Mouse (Mus musculus): ENCODE measurements around the gene Tmem247. TPM values are rescaled to one million over a fixed set of nuclear protein-coding genes. Genes with fewer than 3 reads are reported as not detected.

Tmem247 gene
- polyA plus RNA-seq, 1 experiment from 2014 or later: not detected

DNA sequence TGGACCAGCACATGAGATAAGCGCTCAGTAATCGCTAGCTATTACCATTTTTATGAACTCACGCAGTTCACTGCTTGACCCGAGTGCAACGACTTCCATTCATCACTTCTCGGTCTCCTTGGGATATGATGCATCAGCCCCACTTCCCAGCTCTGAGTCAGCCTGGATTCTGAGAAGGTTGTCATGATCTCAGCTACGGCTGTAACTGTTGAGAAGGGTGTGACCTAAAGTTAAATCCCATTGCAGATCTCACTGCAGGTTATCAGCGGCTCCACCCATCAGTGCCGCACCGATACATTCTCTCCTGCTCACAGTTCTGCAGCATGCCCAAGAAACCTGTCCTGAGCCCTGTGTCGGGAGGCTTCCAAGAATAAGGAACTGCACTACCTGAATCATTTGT lies 2.6 kb downstream of the Tmem247 start:
- WGBS: 94% methylated on average over 11 of the region's 11 CpGs
- no peak overlapping the region for H3K4me3 ChIP-seq

DNA sequence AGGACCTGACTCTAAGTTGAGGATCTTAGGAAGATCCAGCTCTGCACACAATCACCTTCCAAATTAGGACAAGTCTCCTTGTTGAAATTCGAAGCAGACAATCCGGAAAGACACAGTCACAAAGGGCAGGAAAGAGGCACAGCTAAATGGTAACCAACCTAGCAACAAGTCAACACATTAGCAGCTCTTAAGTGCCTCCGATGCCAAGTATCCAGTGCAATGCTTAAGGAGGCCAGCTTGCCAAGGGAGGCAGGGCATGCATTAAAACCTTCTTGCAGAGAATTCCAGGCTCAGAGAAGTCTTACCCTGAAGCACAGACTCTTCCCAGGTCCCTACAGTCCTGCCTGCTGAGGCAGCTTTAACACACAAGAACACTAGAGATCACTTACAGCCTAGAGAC lies 7.5 kb downstream of the Tmem247 start:
- no peaks in the 10 kb centered on the region for H3K36me3 ChIP-seq (ENCODE audit: poor library complexity, severe bottlenecking)
- 80% methylated on average over 3 of the region's 3 CpGs for WGBS
- no peak overlapping the region for H3K9ac ChIP-seq
- H3K9me3 ChIP-seq (replicated peaks): peaks cover 13% of the 10 kb centered on the region
- H3K27ac ChIP-seq: no peak overlapping the region
- H3K4me3 ChIP-seq: no peak overlapping the region
- H3K4me1 ChIP-seq: no peaks in the 10 kb centered on the region
- no peak for ATAC-seq
- H3K4me2 ChIP-seq: no peak overlapping the region
- H3K27me3 ChIP-seq: no peaks in the 10 kb centered on the region

More for the DNA sequence above, 2.6 kb downstream of the Tmem247 start:
- H3K27ac ChIP-seq: no peak overlapping the region
- H3K9me3 ChIP-seq (replicated peaks): 0 out of 2 replicates have a peak, but pooled peaks cover 4% of the 10 kb centered on the region
- H3K4me1 ChIP-seq: no peaks in the 10 kb centered on the region
- no peak for ATAC-seq
- H3K9ac ChIP-seq: no peak overlapping the region
- no peak overlapping the region for H3K4me2 ChIP-seq
- H3K27me3 ChIP-seq: no peaks in the 10 kb centered on the region
- no peaks in the 10 kb centered on the region for H3K36me3 ChIP-seq (ENCODE audit: poor library complexity, severe bottlenecking)

DNA sequence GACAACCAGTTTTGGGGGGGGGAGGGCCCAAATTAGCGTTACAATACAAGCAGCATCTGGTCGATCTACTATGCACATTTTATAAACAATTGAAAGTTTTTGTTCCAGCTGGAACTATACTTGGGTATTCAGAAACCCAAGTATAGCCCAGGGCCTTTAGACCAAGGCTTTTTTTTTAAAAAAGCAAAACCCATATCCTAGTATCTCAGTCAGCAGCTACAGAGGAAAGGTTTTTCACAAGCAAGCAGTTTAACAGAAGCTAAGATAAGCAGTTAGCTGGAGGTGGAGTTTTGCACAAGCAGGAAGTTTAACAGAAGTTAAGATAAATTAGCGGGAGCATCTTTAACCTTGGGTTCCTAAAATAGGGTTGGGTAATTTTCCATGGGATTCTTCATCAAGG lies 9.7 kb downstream of the Tmem247 start:
- ATAC-seq: no peak
- H3K4me2 ChIP-seq: no peak overlapping the region
- H3K9ac ChIP-seq: no peak overlapping the region
- H3K4me1 ChIP-seq: peaks cover 5% of the 10 kb centered on the region
- H3K4me3 ChIP-seq: no peak overlapping the region
- H3K9me3 ChIP-seq (replicated peaks): peaks cover 13% of the 10 kb centered on the region
- no peaks in the 10 kb centered on the region for H3K27me3 ChIP-seq
- H3K27ac ChIP-seq: no peak overlapping the region
- H3K36me3 ChIP-seq (ENCODE audit: poor library complexity, severe bottlenecking): no peaks in the 10 kb centered on the region
- 91% methylated on average over 3 of the region's 3 CpGs for WGBS

DNA sequence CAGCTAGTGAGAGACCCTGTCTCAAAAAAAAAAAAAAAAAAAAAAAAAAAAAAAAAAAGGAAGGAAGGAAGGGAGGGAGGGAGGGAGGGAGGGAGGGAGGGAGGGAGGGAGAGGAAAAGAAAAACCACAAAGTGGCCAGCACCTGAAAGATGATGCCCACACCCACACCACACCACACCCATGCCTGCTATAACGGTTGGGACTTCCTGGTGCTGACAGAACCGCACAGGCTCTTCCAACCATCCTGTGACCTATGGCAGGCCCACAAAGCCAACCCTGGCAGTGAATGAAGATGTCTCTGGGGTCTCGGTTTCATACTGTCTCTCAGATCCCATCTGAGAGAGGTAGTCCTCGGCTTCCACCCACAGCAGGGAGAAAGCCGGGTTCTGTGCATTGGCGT lies 12.2 kb downstream of the Tmem247 start:
- Histone ChIP-seq H3K36me3 (ENCODE audit: poor library complexity, severe bottlenecking) (no peaks in the 10 kb centered on the region), H3K4me2 (no peak overlapping the region), H3K27ac (no peak overlapping the region), H3K27me3 (no peaks in the 10 kb centered on the region), H3K9me3 (replicated peaks) (peaks cover 13% of the 10 kb centered on the region), H3K4me1 (peaks cover 15% of the 10 kb centered on the region), H3K9ac (no peak overlapping the region), H3K4me3 (no peak overlapping the region)
- ATAC-seq: no peak
- 86% methylated on average over 6 of the region's 6 CpGs for WGBS

DNA sequence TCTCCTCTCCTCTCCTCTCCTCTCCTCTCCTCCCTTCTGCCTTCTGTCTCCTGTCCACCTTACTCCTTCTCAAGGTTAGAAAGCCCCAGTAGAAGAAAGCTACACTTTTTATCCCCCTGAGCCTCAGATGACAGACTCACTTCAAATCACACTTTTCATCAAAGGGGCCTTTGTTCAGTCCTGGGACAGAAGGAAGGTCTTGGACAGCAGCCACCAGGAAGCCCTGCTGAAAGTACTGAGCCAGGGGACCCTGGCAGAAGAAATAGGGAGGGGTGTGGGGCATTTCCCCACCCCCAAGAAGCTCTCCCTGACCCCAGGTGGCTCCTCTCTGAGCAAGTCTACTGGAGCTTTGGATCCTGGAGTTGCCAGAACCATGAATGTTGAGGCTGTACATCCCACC lies 12.8 kb downstream of the Tmem247 start:
- Histone ChIP-seq H3K36me3 (ENCODE audit: poor library complexity, severe bottlenecking) (no peaks in the 10 kb centered on the region), H3K9ac (no peak overlapping the region), H3K4me2 (no peak overlapping the region), H3K27me3 (peaks cover 2% of the 10 kb centered on the region; the same call in 1 of the 2 replicates), H3K27ac (no peak overlapping the region), H3K9me3 (replicated peaks) (peaks cover 13% of the 10 kb centered on the region), H3K4me1 (peaks cover 15% of the 10 kb centered on the region), H3K4me3 (no peak overlapping the region)
- ATAC-seq: no peak

DNA sequence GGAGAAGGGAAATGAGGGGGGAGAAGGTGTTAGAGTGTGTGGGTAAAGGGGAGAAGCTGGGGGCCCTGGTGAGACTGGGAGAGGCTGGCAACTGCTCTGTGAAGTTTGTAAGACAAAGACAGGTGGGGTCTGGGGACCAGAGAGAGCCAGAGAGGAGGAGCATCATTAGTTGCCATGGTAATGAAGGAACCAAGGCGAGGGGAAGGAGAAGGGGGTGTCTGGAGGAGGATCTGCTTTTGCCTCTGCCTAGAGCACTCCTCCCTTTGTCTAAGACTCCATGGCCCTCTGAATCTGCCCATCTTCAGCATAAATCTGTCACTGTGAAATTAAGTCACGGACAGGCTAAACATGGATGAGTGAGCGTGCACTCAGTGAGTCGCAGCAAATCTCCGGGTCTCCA lies 15.7 kb downstream of the Tmem247 start:
- H3K4me2 ChIP-seq: no peak overlapping the region

DNA sequence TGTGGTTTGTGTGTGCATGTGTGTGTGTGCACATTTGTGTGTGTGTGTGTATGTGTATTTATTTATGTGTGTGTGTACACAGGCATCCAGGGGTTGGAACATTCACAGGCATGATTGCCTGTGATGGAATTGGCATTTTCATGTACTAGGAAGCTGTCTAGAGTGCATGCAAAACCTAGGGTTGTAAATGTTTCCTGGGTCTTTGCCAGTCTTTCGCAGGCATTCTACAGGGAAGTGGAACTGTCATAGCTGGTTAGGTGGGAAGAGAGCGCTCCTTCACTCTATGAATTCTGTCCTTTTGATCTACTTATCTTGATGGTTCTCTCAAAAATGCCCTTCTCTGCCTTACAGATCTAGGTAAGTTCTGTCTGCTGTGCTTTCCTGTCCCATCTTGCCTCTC lies 19.9 kb downstream of the Tmem247 start:
- H3K27ac ChIP-seq: peak overlapping the region; percentile 42; the same call in 1 of the 2 replicates
- no peak for ATAC-seq
- H3K4me2 ChIP-seq: peak overlapping the region; percentile 58
- no peak overlapping the region for H3K4me3 ChIP-seq
- peaks cover 5% of the 10 kb centered on the region; the same call in 1 of the 2 replicates for H3K27me3 ChIP-seq
- peaks cover 26% of the 10 kb centered on the region for H3K4me1 ChIP-seq
- no peaks in the 10 kb centered on the region for H3K9me3 ChIP-seq (replicated peaks)
- WGBS: 65% methylated on average over 2 of the region's 2 CpGs
- no peak overlapping the region for H3K9ac ChIP-seq
- no peaks in the 10 kb centered on the region for H3K36me3 ChIP-seq (ENCODE audit: poor library complexity, severe bottlenecking)

More for the DNA sequence above, 15.7 kb downstream of the Tmem247 start:
- ATAC-seq: peak; percentile 42; the same call in 1 of the 2 replicates
- no peak overlapping the region for H3K9ac ChIP-seq
- no peak overlapping the region for H3K27ac ChIP-seq
- H3K27me3 ChIP-seq: peaks cover 5% of the 10 kb centered on the region; the same call in 1 of the 2 replicates
- peaks cover 2% of the 10 kb centered on the region; the same call in 1 of the 2 replicates for H3K9me3 ChIP-seq (replicated peaks)
- H3K36me3 ChIP-seq (ENCODE audit: poor library complexity, severe bottlenecking): no peaks in the 10 kb centered on the region
- no peak overlapping the region for H3K4me3 ChIP-seq
- 36% methylated on average over 5 of the region's 5 CpGs for WGBS
- H3K4me1 ChIP-seq: peaks cover 25% of the 10 kb centered on the region

DNA sequence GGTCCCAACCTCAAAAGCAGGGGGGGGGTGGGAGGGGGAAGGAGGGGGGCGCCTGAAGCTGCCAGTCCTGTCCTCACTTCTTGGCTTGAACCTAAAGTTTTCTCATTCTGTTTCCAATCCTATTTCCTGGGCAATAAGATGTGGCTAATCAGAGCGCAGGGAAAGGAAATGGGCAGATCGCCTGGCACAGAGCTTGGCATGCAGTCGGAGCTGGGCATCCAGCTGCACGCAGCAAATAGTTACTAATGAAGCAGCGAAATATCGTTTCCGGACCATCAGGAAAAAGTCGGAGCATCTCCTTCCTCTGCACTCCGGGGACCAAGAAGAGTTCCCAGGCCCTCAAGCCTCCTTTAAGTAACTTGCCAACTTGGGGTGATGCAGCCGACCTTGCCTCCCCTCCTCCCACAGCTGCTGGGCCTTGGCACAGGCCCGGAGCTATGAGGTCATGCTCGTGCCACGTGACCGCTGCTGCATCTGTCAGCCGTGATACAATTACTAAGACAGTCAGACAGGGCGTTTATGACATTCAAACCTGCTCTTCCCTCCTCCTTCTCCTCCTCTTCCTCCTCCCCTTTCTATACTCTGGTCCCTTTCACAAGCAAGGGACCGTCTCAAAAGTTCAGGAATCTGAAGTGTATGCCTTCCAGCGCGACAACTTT lies 20.5 kb downstream of the Tmem247 start:
- peak; percentile 90 for ATAC-seq
- Histone ChIP-seq H3K9me3 (replicated peaks) (no peaks in the 10 kb centered on the region), H3K27me3 (peaks cover 5% of the 10 kb centered on the region; the same call in 1 of the 2 replicates), H3K9ac (peak overlapping the region; percentile 10; the same call in 1 of the 2 replicates), H3K4me3 (peak overlapping the region; percentile 38), H3K4me1 (peaks cover 22% of the 10 kb centered on the region), H3K4me2 (peak overlapping the region; percentile 58), H3K27ac (peak overlapping the region; percentile 42; the same call in 1 of the 2 replicates), H3K36me3 (ENCODE audit: poor library complexity, severe bottlenecking) (no peaks in the 10 kb centered on the region)
- 2% methylated on average over 20 of the region's 20 CpGs for WGBS

DNA sequence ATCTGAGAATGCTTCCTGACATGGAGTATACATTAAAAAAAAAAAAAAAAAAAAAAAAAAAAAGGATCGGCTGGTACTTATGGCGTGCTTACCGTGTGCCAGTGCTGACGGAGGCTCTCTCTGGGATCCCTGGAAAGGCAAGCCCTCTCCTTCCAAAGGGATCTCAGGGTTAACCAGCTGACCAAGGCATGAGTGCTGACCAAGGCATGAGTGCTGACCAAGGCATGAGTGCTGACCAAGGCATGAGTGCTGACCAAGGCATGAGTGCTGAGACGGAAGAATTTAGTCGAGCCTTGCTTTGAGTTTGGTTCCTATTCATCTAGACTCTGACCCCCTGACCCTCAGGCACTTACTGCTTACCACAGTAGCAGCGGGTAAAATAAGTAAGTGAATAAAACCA lies 21.5 kb downstream of the Tmem247 start:
- no peak for ATAC-seq

DNA sequence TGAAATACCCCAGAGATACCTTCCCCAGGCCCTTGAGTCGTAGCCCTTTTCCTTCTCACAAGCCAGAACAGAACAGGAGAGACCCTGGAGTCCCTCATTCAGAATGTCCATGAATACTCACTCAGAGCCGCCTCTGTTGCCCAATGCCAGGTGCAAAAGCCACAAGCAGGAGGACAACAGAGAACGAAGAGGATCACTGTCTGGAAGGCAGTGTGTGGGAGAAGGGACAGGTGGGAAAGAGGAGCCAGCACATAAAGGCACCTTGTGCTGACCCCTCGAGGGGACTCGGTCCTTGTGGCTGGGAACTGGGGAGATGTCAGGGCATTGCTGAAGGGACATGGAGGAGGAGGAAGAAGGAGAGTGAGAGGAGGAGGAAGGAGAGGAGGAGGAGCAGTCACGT lies 25.0 kb downstream of the Tmem247 start:
- Histone ChIP-seq H3K9ac (no peak overlapping the region), H3K27me3 (peaks cover 2% of the 10 kb centered on the region; the same call in 1 of the 2 replicates), H3K4me3 (no peak overlapping the region), H3K9me3 (replicated peaks) (no peaks in the 10 kb centered on the region), H3K27ac (no peak overlapping the region), H3K4me1 (peaks cover 13% of the 10 kb centered on the region), H3K36me3 (ENCODE audit: poor library complexity, severe bottlenecking) (no peaks in the 10 kb centered on the region), H3K4me2 (no peak overlapping the region)
- no peak for ATAC-seq
- 77% methylated on average over 6 of the region's 6 CpGs for WGBS

More for the DNA sequence above, 21.5 kb downstream of the Tmem247 start:
- peaks cover 8% of the 10 kb centered on the region; the same call in 1 of the 2 replicates for H3K27me3 ChIP-seq
- H3K9me3 ChIP-seq (replicated peaks): no peaks in the 10 kb centered on the region
- no peak overlapping the region for H3K9ac ChIP-seq
- H3K4me1 ChIP-seq: peaks cover 15% of the 10 kb centered on the region
- H3K4me3 ChIP-seq: no peak overlapping the region
- H3K4me2 ChIP-seq: no peak overlapping the region
- H3K36me3 ChIP-seq (ENCODE audit: poor library complexity, severe bottlenecking): no peaks in the 10 kb centered on the region
- WGBS: 64% methylated on average over 7 of the region's 7 CpGs
- no peak overlapping the region for H3K27ac ChIP-seq

DNA sequence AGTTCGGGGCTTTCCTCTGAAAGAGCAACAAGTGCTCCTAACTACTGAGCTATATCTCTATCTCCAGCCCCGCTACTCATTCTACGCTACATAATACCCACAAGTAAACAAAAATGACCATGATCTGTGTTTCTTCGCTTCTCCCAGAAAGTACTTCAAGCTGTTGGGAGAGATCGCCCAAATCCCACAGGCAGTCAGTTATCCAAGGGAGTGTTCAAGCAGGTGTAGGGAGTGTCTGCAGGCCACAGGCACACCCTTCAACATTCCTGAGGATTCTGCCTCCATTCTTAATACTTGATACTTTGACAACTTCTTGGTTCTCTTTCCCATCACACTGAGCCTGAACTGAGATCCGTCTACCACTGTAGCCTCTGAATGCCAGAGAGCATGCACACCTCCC lies 26.0 kb downstream of the Tmem247 start:
- no peak overlapping the region for H3K27ac ChIP-seq
- H3K9ac ChIP-seq: no peak overlapping the region
- no peaks in the 10 kb centered on the region for H3K36me3 ChIP-seq (ENCODE audit: poor library complexity, severe bottlenecking)
- no peak overlapping the region for H3K4me3 ChIP-seq
- ATAC-seq: no peak
- H3K9me3 ChIP-seq (replicated peaks): no peaks in the 10 kb centered on the region
- H3K4me1 ChIP-seq: peaks cover 7% of the 10 kb centered on the region
- peaks cover 2% of the 10 kb centered on the region; the same call in 1 of the 2 replicates for H3K27me3 ChIP-seq
- H3K4me2 ChIP-seq: no peak overlapping the region
- WGBS: 87% methylated on average over 6 of the region's 6 CpGs

DNA sequence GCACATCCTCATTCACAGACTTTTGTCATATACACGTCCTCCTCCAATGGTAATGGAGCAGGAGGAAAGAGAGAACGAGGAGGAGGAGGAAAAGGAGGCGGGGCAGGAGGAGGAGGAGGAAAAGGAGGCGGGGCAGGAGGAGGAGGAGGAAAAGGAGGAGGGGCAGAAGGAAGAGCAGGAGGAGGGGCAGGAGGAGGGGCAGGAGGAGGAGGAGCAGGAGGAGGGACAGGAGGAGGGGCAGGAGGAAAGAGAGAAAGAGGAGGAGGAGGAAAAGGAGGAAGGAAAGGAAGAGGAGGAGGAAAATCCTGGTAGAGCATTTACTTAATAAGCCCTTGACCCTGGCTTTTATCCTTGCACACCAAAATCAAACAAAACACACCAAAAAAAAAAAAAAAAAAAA lies 28.9 kb downstream of the Tmem247 start:
- Histone ChIP-seq H3K4me3 (no peak overlapping the region), H3K4me1 (peaks cover 10% of the 10 kb centered on the region), H3K27me3 (peaks cover 2% of the 10 kb centered on the region; the same call in 1 of the 2 replicates), H3K4me2 (no peak overlapping the region), H3K9ac (no peak overlapping the region), H3K36me3 (ENCODE audit: poor library complexity, severe bottlenecking) (no peaks in the 10 kb centered on the region), H3K27ac (no peak overlapping the region), H3K9me3 (replicated peaks) (no peaks in the 10 kb centered on the region)
- WGBS: 58% methylated on average over 4 of the region's 4 CpGs
- no peak for ATAC-seq

Measured in forebrain, embryonic 13.5 days (tissue).